Mouse (Mus musculus): Measurements from ENCODE around the gene Fry. TPM values are rescaled to one million over a fixed set of nuclear protein-coding genes. Genes with fewer than 3 reads are reported as not detected.

Gene Fry
- total RNA-seq, 2 experiments from 2014 or later: 17.8 to 21.1 TPM

GRCm38 (mm10) chr5:150216066-150216465 lies 97.6 kb downstream of the Fry start:
- ATAC-seq (replicated peaks; ENCODE audit: poor library complexity): peak; percentile 82

- no peak for ATAC-seq (replicated peaks; ENCODE audit: poor library complexity)
These were observed 101.0 kb downstream of the Fry start for GRCm38 (mm10) chr5:150219457-150219856.

- ATAC-seq (replicated peaks; ENCODE audit: poor library complexity): peak; percentile 88
These were observed 101.9 kb downstream of the Fry start for GRCm38 (mm10) chr5:150220333-150220732.

- ATAC-seq (replicated peaks; ENCODE audit: poor library complexity): no peak
These were observed 103.4 kb downstream of the Fry start for GRCm38 (mm10) chr5:150221806-150222205.

- no peak for ATAC-seq (replicated peaks; ENCODE audit: poor library complexity)
These were observed 105.2 kb downstream of the Fry start for GRCm38 (mm10) chr5:150223546-150224239.

- no peak for ATAC-seq (replicated peaks; ENCODE audit: poor library complexity)
These were observed 110.6 kb downstream of the Fry start for GRCm38 (mm10) chr5:150229086-150229485.

- no peak for ATAC-seq (replicated peaks; ENCODE audit: poor library complexity)
These were observed 111.3 kb downstream of the Fry start for GRCm38 (mm10) chr5:150229776-150230175.

GRCm38 (mm10) chr5:150232159-150233150 lies 114.0 kb downstream of the Fry start:
- peak; percentile 74 for ATAC-seq (replicated peaks; ENCODE audit: poor library complexity)

- peak; percentile 80 for ATAC-seq (replicated peaks; ENCODE audit: poor library complexity)
These were observed 114.9 kb downstream of the Fry start for GRCm38 (mm10) chr5:150233154-150233886.

- no peak for ATAC-seq (replicated peaks; ENCODE audit: poor library complexity)
These were observed 117.5 kb downstream of the Fry start for GRCm38 (mm10) chr5:150235931-150236330.

- no peak for ATAC-seq (replicated peaks; ENCODE audit: poor library complexity)
These were observed 118.2 kb downstream of the Fry start for GRCm38 (mm10) chr5:150236597-150236996.

- ATAC-seq (replicated peaks; ENCODE audit: poor library complexity): no peak
These were observed 123.2 kb downstream of the Fry start for GRCm38 (mm10) chr5:150241638-150242037.

GRCm38 (mm10) chr5:150246737-150247136 lies 128.3 kb downstream of the Fry start:
- peak; percentile 74 for ATAC-seq (replicated peaks; ENCODE audit: poor library complexity)

- ATAC-seq (replicated peaks; ENCODE audit: poor library complexity): no peak
These were observed 139.3 kb downstream of the Fry start for GRCm38 (mm10) chr5:150257764-150258163.

- peak; percentile 48 for ATAC-seq (replicated peaks; ENCODE audit: poor library complexity)
These were observed 141.0 kb downstream of the Fry start for GRCm38 (mm10) chr5:150259191-150260053.

- no peak for ATAC-seq (replicated peaks; ENCODE audit: poor library complexity)
These were observed 141.6 kb downstream of the Fry start for GRCm38 (mm10) chr5:150260054-150260386.

GRCm38 (mm10) chr5:150261361-150261760 lies 142.9 kb downstream of the Fry start:
- ATAC-seq (replicated peaks; ENCODE audit: poor library complexity): no peak

GRCm38 (mm10) chr5:150262046-150262716 lies 143.7 kb downstream of the Fry start:
- peak; percentile 2; the same call in 1 of the 2 replicates for ATAC-seq (replicated peaks; ENCODE audit: poor library complexity)

- ATAC-seq (replicated peaks; ENCODE audit: poor library complexity): peak; percentile 83
These were observed 144.3 kb downstream of the Fry start for GRCm38 (mm10) chr5:150262717-150263103.

GRCm38 (mm10) chr5:150263162-150263561 lies 144.7 kb downstream of the Fry start:
- peak; percentile 44 for ATAC-seq (replicated peaks; ENCODE audit: poor library complexity)
